Mouse (Mus musculus) liver, postnatal 0 days (tissue): ENCODE data around the gene Clic4.

Experiments used
- CTCF ChIP-seq: sonication (generic); IDR thresholded peaks from 2 replicates; pipeline ENCODE4 v1.5.1; 2016; ENCODE audit warnings: antibody characterized with exemption, low read depth
- EP300 ChIP-seq: IDR thresholded peaks from 2 replicates; pipeline ENCODE4 v1.6.1; 2016; ENCODE audit warnings: antibody characterized with exemption, low read depth, mild to moderate bottlenecking

DNA sequence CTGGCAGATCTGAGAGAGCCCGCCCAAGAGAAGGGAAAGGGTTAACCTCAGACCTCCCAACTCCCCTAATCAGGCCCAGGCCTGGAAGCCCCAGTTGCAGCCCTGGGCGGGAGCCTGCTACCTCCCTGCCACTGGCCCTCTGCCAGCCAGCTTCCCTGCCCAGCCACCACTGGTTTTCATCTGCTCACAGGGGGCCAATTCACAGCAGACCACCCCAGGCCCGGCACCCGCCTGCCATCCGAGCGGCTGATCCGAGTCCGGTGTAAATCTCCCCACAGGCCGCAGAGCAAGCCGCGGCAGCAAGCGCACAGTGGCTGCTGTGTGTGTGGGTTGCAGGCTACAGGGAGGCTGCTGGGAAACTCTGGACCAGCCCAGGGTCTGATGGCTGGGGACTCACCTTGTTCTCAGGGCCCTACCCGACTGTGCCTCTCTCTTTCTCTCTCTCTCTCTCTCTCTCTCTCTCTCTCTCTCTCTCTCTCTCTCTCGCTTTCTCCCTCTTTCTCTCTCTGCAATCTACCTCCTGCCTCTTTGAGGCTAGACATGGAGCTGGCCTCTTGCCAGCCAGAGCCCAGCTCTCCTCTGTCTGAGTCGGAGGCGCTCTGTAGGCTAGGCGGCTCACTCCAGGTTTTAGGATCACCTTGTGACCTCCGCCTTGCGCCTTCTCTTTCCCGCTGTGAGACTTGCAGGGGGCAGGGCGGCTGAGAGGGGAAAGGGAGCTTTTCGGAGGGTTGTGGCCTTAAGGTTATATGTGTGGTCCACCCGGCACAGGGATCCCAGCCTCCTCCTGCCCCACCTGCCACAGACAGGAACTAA lies 106.0 kb downstream of the Clic4 start:
- TF ChIP-seq CTCF (no peak), EP300 (no peak)
